Mouse (Mus musculus): Measurements from ENCODE around the gene Pelo. TPM values are rescaled to one million over a fixed set of nuclear protein-coding genes. Genes with fewer than 3 reads are reported as not detected.

The Pelo gene
- polyA plus RNA-seq, 1 experiment from 2014 or later, result 6.4 TPM

DNA sequence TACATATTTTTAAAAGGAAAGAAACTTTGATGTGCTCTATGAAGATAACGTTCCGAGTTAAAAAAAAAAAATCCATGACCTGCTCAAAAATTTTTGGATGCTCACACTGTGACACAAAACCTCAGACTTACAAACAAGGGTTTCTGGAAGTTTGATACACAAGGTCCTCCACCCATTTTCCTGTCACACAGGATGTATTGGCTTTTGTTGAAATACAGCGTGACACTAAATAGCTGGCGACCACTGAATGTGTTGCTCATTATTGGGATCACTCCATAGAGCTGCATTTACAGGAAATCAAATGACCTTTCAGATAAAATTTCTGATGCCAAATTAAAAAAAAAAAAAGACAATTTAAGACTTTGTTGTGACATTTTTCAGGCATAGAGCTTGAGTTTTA lies 35.1 kb upstream of the Pelo start:
- H3K27me3 ChIP-seq (ENCODE audit: control insufficient read depth, insufficient read depth, low read length), result no peaks in the 10 kb centered on the region
- H3K36me3 ChIP-seq (ENCODE audit: control insufficient read depth, insufficient read depth, low read length), result no peaks in the 10 kb centered on the region
- H3K27ac ChIP-seq (ENCODE audit: low read depth, low read length), result no peak overlapping the region
- no peak overlapping the region for H3K9ac ChIP-seq (ENCODE audit: low read length)
- H3K9me3 ChIP-seq (ENCODE audit: control insufficient read depth, low read length), result no peaks in the 10 kb centered on the region
- ATAC-seq (replicated peaks; ENCODE audit: low FRiP score) (no peak), DNase-seq (ENCODE audit: low spot score) (no peak)
- H3K4me1 ChIP-seq (replicated peaks; ENCODE audit: control insufficient read depth, insufficient read depth, low read length), result no peaks in the 10 kb centered on the region
- WGBS, result 90% methylated on average over 4 of the region's 4 CpGs
- no peak overlapping the region for H3K4me2 ChIP-seq (ENCODE audit: low read depth, low read length, severe bottlenecking)
- H3K4me3 ChIP-seq (ENCODE audit: low read depth, low read length), result no peak overlapping the region

DNA sequence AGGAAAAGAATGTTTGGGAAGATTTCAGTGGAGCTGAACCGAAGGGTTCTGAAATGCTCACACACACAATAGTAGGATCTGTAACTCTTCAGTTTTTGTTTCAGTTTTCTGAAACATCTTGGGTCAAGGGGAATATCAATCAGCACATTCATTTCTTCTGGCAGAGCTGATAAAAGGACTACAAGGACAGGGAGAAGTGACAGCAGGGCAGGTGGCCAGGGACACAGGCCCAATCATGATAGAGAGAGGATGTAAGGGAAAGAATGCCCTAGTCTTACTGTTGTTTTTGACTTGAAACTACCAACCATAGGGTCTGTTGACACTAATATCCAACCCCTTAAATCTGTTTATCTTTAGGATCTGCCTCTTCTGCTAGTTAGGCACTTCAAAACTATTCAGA lies 34.5 kb upstream of the Pelo start:
- 97% methylated on average over 1 of the region's 1 CpGs for WGBS
- Histone ChIP-seq H3K4me1 (replicated peaks; ENCODE audit: control insufficient read depth, insufficient read depth, low read length) (no peaks in the 10 kb centered on the region), H3K27me3 (ENCODE audit: control insufficient read depth, insufficient read depth, low read length) (no peaks in the 10 kb centered on the region), H3K36me3 (ENCODE audit: control insufficient read depth, insufficient read depth, low read length) (no peaks in the 10 kb centered on the region), H3K27ac (ENCODE audit: low read depth, low read length) (no peak overlapping the region), H3K4me3 (ENCODE audit: low read depth, low read length) (no peak overlapping the region), H3K9ac (ENCODE audit: low read length) (no peak overlapping the region), H3K4me2 (ENCODE audit: low read depth, low read length, severe bottlenecking) (no peak overlapping the region), H3K9me3 (ENCODE audit: control insufficient read depth, low read length) (no peaks in the 10 kb centered on the region)
- ATAC-seq (replicated peaks; ENCODE audit: low FRiP score) (no peak), DNase-seq (ENCODE audit: low spot score) (no peak)

DNA sequence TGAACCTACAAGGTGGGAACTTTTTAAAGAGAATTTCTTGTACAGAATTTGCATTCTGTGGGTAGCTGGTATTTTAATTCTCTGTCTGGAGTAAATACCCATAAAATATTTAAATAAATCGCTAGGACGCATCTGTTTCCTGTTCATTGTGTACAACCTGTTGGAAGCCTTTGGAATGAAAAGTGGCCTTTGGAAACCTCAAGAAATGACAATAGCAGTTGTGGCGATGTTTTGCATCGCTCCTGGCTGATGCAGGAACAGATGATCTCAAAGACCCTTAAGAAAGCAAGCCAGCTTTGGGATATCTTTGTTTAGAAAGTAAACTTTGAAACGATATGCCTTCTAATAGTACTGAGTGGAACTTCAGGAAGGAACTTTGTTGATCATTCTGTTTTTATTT lies 28.8 kb upstream of the Pelo start:
- WGBS, result 71% methylated on average over 5 of the region's 5 CpGs
- Histone ChIP-seq H3K4me2 (ENCODE audit: low read depth, low read length, severe bottlenecking) (no peak overlapping the region), H3K27me3 (ENCODE audit: control insufficient read depth, insufficient read depth, low read length) (no peaks in the 10 kb centered on the region), H3K4me3 (ENCODE audit: low read depth, low read length) (no peak overlapping the region), H3K27ac (ENCODE audit: low read depth, low read length) (no peak overlapping the region), H3K4me1 (replicated peaks; ENCODE audit: control insufficient read depth, insufficient read depth, low read length) (no peaks in the 10 kb centered on the region), H3K9ac (ENCODE audit: low read length) (no peak overlapping the region), H3K9me3 (ENCODE audit: control insufficient read depth, low read length) (no peaks in the 10 kb centered on the region), H3K36me3 (ENCODE audit: control insufficient read depth, insufficient read depth, low read length) (no peaks in the 10 kb centered on the region)
- no peak for DNase-seq (ENCODE audit: low spot score)
- ATAC-seq (replicated peaks; ENCODE audit: low FRiP score), result no peak

DNA sequence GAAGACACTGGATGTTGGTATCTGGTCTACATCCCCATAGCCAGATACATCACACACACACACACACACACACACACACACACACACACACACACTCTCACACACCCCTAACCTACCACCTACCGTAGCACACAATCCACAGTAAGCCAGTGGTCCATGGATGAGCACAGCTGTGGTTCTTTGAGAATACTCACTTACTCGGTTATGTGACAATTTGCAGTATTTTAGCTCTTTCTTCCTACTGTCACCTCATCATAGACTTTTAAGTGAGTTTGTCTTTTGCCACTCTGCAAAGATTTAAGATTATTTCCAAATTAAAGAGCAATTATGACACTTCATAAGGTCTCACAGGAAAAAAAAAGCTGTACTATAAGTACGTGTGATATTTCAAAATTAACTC lies 28.2 kb upstream of the Pelo start:
- Histone ChIP-seq H3K9me3 (ENCODE audit: control insufficient read depth, low read length) (no peaks in the 10 kb centered on the region), H3K4me2 (ENCODE audit: low read depth, low read length, severe bottlenecking) (no peak overlapping the region), H3K4me1 (replicated peaks; ENCODE audit: control insufficient read depth, insufficient read depth, low read length) (no peaks in the 10 kb centered on the region), H3K27me3 (ENCODE audit: control insufficient read depth, insufficient read depth, low read length) (no peaks in the 10 kb centered on the region), H3K36me3 (ENCODE audit: control insufficient read depth, insufficient read depth, low read length) (no peaks in the 10 kb centered on the region), H3K9ac (ENCODE audit: low read length) (no peak overlapping the region), H3K27ac (ENCODE audit: low read depth, low read length) (no peak overlapping the region), H3K4me3 (ENCODE audit: low read depth, low read length) (no peak overlapping the region)
- WGBS, result 86% methylated on average over 3 of the region's 3 CpGs
- ATAC-seq (replicated peaks; ENCODE audit: low FRiP score) (no peak), DNase-seq (ENCODE audit: low spot score) (no peak)

DNA sequence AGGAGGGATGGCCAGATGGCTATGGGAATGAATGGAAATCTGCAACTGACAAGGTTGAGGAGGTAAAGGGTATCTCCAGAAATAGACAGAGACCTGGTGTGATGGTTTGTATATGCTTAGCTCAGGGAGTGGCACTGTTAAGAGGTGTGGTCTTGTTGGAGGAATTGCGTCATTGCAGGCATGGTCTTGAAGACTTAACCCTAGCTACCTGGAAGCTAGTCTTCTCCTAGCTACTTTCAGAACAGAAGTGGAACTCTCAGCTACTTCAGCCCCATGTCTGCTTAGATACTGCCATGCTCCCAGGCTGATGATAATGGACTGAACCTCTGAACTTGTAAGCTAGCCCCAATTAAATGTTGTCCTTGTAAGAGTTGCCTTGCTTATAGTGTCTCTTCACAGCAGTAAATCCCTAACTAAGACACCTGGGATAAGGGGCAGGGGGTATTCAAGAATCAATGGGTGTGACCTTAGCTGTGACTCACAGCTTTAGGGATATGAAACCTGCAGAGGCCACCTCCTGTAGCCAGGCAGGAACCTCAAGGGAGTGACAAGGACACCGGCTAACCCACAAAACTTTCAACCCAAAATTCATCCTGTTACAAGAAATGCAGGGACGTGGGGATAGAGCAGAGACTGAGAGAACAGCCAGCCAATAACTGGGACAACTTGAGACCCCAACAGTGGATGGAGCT lies 27.1 kb upstream of the Pelo start:
- no peak overlapping the region for H3K4me2 ChIP-seq (ENCODE audit: low read depth, low read length, severe bottlenecking)
- no peaks in the 10 kb centered on the region for H3K27me3 ChIP-seq (ENCODE audit: control insufficient read depth, insufficient read depth, low read length)
- H3K36me3 ChIP-seq (ENCODE audit: control insufficient read depth, insufficient read depth, low read length), result no peaks in the 10 kb centered on the region
- 92% methylated on average over 3 of the region's 3 CpGs for WGBS
- H3K9ac ChIP-seq (ENCODE audit: low read length), result no peak overlapping the region
- no peaks in the 10 kb centered on the region for H3K9me3 ChIP-seq (ENCODE audit: control insufficient read depth, low read length)
- H3K4me1 ChIP-seq (replicated peaks; ENCODE audit: control insufficient read depth, insufficient read depth, low read length), result no peaks in the 10 kb centered on the region
- DNase-seq (ENCODE audit: low spot score) (no peak), ATAC-seq (replicated peaks; ENCODE audit: low FRiP score) (no peak)
- no peak overlapping the region for H3K27ac ChIP-seq (ENCODE audit: low read depth, low read length)
- no peak overlapping the region for H3K4me3 ChIP-seq (ENCODE audit: low read depth, low read length)

DNA sequence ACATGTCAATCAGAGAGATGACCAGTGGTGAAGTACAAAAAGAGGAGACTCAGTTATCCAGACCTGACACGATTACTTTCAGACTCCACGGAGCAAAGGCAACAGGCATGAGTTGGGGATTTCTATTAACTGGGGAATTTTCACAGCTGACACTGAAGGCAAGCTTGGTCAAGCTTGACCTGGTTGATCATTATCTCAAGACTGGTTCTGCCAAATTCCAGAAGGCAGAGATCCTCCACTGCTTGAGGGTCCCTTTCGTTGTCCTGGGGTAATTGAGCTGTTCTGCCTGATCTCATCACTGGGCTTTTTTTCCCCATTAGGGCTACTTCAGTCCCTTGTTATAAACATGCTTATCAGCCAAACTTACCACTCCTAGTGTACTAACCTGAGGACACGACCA lies 19.6 kb upstream of the Pelo start:
- Histone ChIP-seq H3K36me3 (ENCODE audit: control insufficient read depth, insufficient read depth, low read length) (no peaks in the 10 kb centered on the region), H3K4me3 (ENCODE audit: low read depth, low read length) (no peak overlapping the region), H3K27ac (ENCODE audit: low read depth, low read length) (no peak overlapping the region), H3K27me3 (ENCODE audit: control insufficient read depth, insufficient read depth, low read length) (no peaks in the 10 kb centered on the region), H3K4me2 (ENCODE audit: low read depth, low read length, severe bottlenecking) (no peak overlapping the region), H3K4me1 (replicated peaks; ENCODE audit: control insufficient read depth, insufficient read depth, low read length) (no peaks in the 10 kb centered on the region), H3K9ac (ENCODE audit: low read length) (no peak overlapping the region), H3K9me3 (ENCODE audit: control insufficient read depth, low read length) (no peaks in the 10 kb centered on the region)
- DNase-seq (ENCODE audit: low spot score) (no peak), ATAC-seq (replicated peaks; ENCODE audit: low FRiP score) (no peak)
- 85% methylated on average over 4 of the region's 4 CpGs for WGBS

DNA sequence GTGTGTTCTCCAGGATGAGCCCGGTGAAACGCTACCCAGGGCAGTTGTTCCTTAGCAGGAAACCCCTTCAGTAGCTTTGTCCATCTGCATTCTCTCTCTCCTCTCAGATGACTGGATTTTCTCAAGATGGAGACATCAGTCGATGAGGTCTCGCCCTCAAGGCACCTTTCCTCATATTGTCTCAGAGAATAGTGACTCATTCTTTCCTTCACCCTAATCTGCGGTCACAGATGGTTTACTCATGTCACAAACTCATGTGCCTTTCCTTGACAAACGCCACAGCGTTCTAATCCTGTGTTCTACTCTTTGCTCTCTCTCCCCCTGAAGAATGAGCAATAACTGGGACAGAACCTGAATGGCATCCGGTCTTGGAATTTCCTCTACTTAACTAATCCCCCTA lies 17.4 kb upstream of the Pelo start:
- Histone ChIP-seq H3K4me1 (replicated peaks; ENCODE audit: control insufficient read depth, insufficient read depth, low read length) (no peaks in the 10 kb centered on the region), H3K27ac (ENCODE audit: low read depth, low read length) (no peak overlapping the region), H3K36me3 (ENCODE audit: control insufficient read depth, insufficient read depth, low read length) (no peaks in the 10 kb centered on the region), H3K27me3 (ENCODE audit: control insufficient read depth, insufficient read depth, low read length) (no peaks in the 10 kb centered on the region; the same call in 1 of the 2 replicates), H3K4me2 (ENCODE audit: low read depth, low read length, severe bottlenecking) (no peak overlapping the region), H3K9me3 (ENCODE audit: control insufficient read depth, low read length) (no peaks in the 10 kb centered on the region), H3K9ac (ENCODE audit: low read length) (no peak overlapping the region), H3K4me3 (ENCODE audit: low read depth, low read length) (no peak overlapping the region)
- 94% methylated on average over 8 of the region's 8 CpGs for WGBS
- DNase-seq (ENCODE audit: low spot score) (no peak), ATAC-seq (replicated peaks; ENCODE audit: low FRiP score) (no peak)

DNA sequence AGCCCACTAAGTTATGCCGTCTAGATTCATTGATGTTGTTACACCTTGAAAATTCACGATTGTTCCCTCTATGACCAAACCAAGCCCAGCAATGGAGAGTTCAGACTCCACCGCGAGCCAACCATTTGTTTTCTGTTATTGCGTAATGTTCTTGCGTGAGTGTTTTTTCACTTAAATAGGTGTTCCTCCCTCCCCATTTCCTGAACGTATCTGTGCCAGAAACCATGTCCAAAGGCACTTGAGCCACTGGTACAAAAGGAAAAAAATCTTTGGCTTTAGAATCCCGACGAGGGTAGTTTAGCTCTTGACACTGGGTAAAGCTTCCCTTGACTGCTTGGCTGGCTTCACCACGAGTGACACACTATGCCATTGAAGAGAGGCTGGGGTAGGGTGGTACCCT lies 16.2 kb upstream of the Pelo start:
- Histone ChIP-seq H3K4me2 (ENCODE audit: low read depth, low read length, severe bottlenecking) (no peak overlapping the region), H3K9ac (ENCODE audit: low read length) (no peak overlapping the region), H3K27ac (ENCODE audit: low read depth, low read length) (no peak overlapping the region), H3K9me3 (ENCODE audit: control insufficient read depth, low read length) (no peaks in the 10 kb centered on the region), H3K4me1 (replicated peaks; ENCODE audit: control insufficient read depth, insufficient read depth, low read length) (peaks cover 2% of the 10 kb centered on the region; the same call in 1 of the 2 replicates), H3K36me3 (ENCODE audit: control insufficient read depth, insufficient read depth, low read length) (no peaks in the 10 kb centered on the region), H3K4me3 (ENCODE audit: low read depth, low read length) (no peak overlapping the region), H3K27me3 (ENCODE audit: control insufficient read depth, insufficient read depth, low read length) (peaks cover 4% of the 10 kb centered on the region)
- DNase-seq (ENCODE audit: low spot score) (no peak), ATAC-seq (replicated peaks; ENCODE audit: low FRiP score) (no peak)
- 90% methylated on average over 10 of the region's 10 CpGs for WGBS

DNA sequence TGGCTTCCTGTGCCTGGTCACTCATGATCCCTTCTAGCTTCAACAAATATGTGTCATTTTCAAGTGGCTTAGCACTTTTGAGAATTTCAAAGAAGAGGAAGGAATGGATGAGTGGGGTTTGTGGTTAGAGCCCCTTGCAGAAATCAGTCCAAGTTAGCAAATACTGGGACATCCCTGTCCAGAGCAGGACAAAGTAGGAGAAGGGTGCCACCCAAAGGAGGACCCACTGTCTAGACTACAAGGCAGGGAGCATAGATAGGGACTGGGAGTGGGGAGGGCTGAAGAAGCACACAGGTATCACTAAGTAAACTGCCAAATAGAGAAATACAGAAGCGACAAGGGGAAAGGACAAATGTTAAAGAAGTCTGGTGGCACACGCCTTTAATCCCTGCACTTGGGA lies 12.8 kb upstream of the Pelo start:
- DNase-seq (ENCODE audit: low spot score) (no peak), ATAC-seq (replicated peaks; ENCODE audit: low FRiP score) (no peak)
- H3K9me3 ChIP-seq (ENCODE audit: control insufficient read depth, low read length), result no peaks in the 10 kb centered on the region
- H3K36me3 ChIP-seq (ENCODE audit: control insufficient read depth, insufficient read depth, low read length), result no peaks in the 10 kb centered on the region
- no peak overlapping the region for H3K9ac ChIP-seq (ENCODE audit: low read length)
- no peak overlapping the region for H3K4me2 ChIP-seq (ENCODE audit: low read depth, low read length, severe bottlenecking)
- no peak overlapping the region for H3K4me3 ChIP-seq (ENCODE audit: low read depth, low read length)
- peaks cover 3% of the 10 kb centered on the region; the same call in 1 of the 2 replicates for H3K4me1 ChIP-seq (replicated peaks; ENCODE audit: control insufficient read depth, insufficient read depth, low read length)
- H3K27me3 ChIP-seq (ENCODE audit: control insufficient read depth, insufficient read depth, low read length), result peaks cover 7% of the 10 kb centered on the region
- 96% methylated on average over 2 of the region's 2 CpGs for WGBS
- no peak overlapping the region for H3K27ac ChIP-seq (ENCODE audit: low read depth, low read length)
